13 mouse cellular contexts compared by ENCODE assay signal in the genomic region with DNA sequence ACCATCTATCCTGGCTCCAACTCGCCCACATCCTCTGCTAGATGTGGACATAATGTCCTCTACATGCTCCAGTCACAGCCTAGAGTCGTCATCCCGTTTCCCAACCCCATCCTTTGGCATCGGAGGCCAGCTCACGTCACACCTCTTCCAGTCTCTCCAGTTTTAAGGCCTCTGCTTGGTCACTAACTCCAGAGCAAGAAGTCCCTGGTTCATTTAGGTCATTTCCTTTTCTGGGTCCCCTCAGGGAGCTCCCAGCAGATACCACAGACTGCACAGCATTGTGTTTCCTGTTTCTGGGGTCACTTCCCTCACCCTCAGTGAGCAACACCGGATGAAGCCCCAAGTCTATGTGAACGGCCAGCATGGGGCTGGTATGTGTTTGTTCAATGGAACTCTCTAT. TPM values are rescaled to one million over a fixed set of nuclear protein-coding genes. Genes with fewer than 3 reads are reported as not detected.
DNase-seq lines count a peak whose midpoint lies in the region; ATAC-seq lines count a peak whose summit lies in the region.
"Had no signal": no experiment of that assay in that cellular context is flagged by ENCODE, and none has a peak within 500 bp of the region (broad histone marks: within the 10 kb centered on the region; RNA-seq: fewer than 3 reads in every experiment).

No protein-coding gene starts in this region.

- no peak overlapping the region for H3K27ac ChIP-seq in liver, embryonic 13.5 days
- H3K27ac ChIP-seq in liver, embryonic 11.5 days (ENCODE audit: low read depth, low read length), result no peak overlapping the region
- H3K27ac ChIP-seq: forebrain, embryonic 10.5 days; hindbrain, postnatal 0 days; limb, embryonic 15.5 days had no signal

- H3K9me3 ChIP-seq in liver, embryonic 13.5 days (replicated peaks), result no peaks in the 10 kb centered on the region
- no peaks in the 10 kb centered on the region for H3K9me3 ChIP-seq in liver, embryonic 11.5 days (ENCODE audit: control insufficient read depth, low read length)
- peaks cover 17% of the 10 kb centered on the region for H3K9me3 ChIP-seq in megakaryocyte, embryonic 14.5 days
- H3K9me3 ChIP-seq: forebrain, embryonic 10.5 days; limb, embryonic 15.5 days had no signal

- H3K27me3 ChIP-seq in liver, embryonic 13.5 days, result peaks cover 54% of the 10 kb centered on the region
- H3K27me3 ChIP-seq in liver, embryonic 11.5 days (replicated peaks; ENCODE audit: control insufficient read depth, insufficient read depth, low read length), result peaks cover 16% of the 10 kb centered on the region
- H3K27me3 ChIP-seq in megakaryocyte, embryonic 14.5 days (replicated peaks), result peaks cover 76% of the 10 kb centered on the region
- H3K27me3 ChIP-seq: limb, embryonic 15.5 days had no signal

- ATAC-seq in liver, embryonic 13.5 days (ENCODE audit: low read depth), result 0 out of 2 replicates have a peak, but pooled peaks have one; percentile 39
- ATAC-seq in liver, embryonic 11.5 days (replicated peaks; ENCODE audit: low FRiP score), result no peak
- peak; percentile 65 for ATAC-seq in common myeloid progenitor, adult 5-6 weeks (replicated peaks; ENCODE audit: low read depth, poor library complexity, severe bottlenecking)
- ATAC-seq: hindbrain, postnatal 0 days had no signal

- DNase-seq in gastrocnemius, postnatal 25 days, result peak; percentile 29
- DNase-seq in gastrocnemius, postnatal 10 days, result no peak
- no peak for DNase-seq in liver, embryonic 13.5 days
- DNase-seq in liver, embryonic 11.5 days (ENCODE audit: low spot score), result no peak
- no peak for DNase-seq in Muller cell, postnatal 12 days (ENCODE audit: inconsistent ontology term)
- no peak for DNase-seq in adrenal gland, adult 8-10 months
- DNase-seq: spleen, adult 18-20 months had no signal

- H3K36me3 ChIP-seq in liver, embryonic 13.5 days, result peaks cover 8% of the 10 kb centered on the region
- H3K36me3 ChIP-seq in liver, embryonic 11.5 days (ENCODE audit: control insufficient read depth, insufficient read depth, low read length), result peaks cover 13% of the 10 kb centered on the region; the same call in 1 of the 2 replicates
- no peaks in the 10 kb centered on the region for H3K36me3 ChIP-seq in megakaryocyte, embryonic 14.5 days (replicated peaks; ENCODE audit: low read length)

- peaks cover 8% of the 10 kb centered on the region; the same call in 1 of the 2 replicates for H3K4me1 ChIP-seq in liver, embryonic 13.5 days (replicated peaks)
- H3K4me1 ChIP-seq in liver, embryonic 11.5 days (replicated peaks; ENCODE audit: control insufficient read depth, insufficient read depth, low read length), result 0 out of 2 replicates have a peak, but pooled peaks cover 5% of the 10 kb centered on the region
- peaks cover 46% of the 10 kb centered on the region for H3K4me1 ChIP-seq in megakaryocyte, embryonic 14.5 days

- no peak overlapping the region for H3K4me3 ChIP-seq in liver, embryonic 13.5 days (replicated peaks)
- no peak overlapping the region for H3K4me3 ChIP-seq in liver, embryonic 11.5 days (ENCODE audit: low read depth, low read length)
- peak overlapping the region; percentile 24 for H3K4me3 ChIP-seq in megakaryocyte, embryonic 14.5 days (replicated peaks)
- H3K4me3 ChIP-seq: forebrain, embryonic 10.5 days; limb, embryonic 15.5 days; myocyte had no signal

- WGBS in liver, embryonic 13.5 days (ENCODE audit: insufficient replicate concordance), result 36% methylated on average over 7 of the region's 7 CpGs
- 48% methylated on average over 7 of the region's 7 CpGs for WGBS in liver, embryonic 11.5 days

- no peak overlapping the region for H3K9ac ChIP-seq in liver, embryonic 13.5 days
- H3K9ac ChIP-seq in liver, embryonic 11.5 days (ENCODE audit: low read depth, low read length), result no peak overlapping the region
- H3K9ac ChIP-seq: limb, embryonic 15.5 days had no signal

- no peak overlapping the region for H3K4me2 ChIP-seq in liver, embryonic 13.5 days
- H3K4me2 ChIP-seq in liver, embryonic 11.5 days, result no peak overlapping the region
- H3K4me2 ChIP-seq: limb, embryonic 15.5 days had no signal

RNA-seq across cellular contexts. Expression of a gene that starts 8.9 kb away (rescaled TPM):
- 10 to 100 TPM; 10.3 to 16.1 TPM for total RNA-seq in gastrocnemius, postnatal 25 days (2021)
- total RNA-seq in gastrocnemius, postnatal 10 days (2021), result 10 to 100 TPM; 52.6 to 71.2 TPM
- 11.5 and 12.3 TPM in 2 replicates for polyA plus RNA-seq in liver, embryonic 13.5 days (2015; fragmentation: Nextera tagmentation; extraction: Ambion mirVana)
- polyA plus RNA-seq in liver, embryonic 11.5 days (2014; fragmentation: Nextera tagmentation; extraction: Ambion mirVana), result 64.9 and 69.0 TPM in 2 replicates
- total RNA-seq in common myeloid progenitor, adult 5-6 weeks (2017), result 1.1 and 5.3 TPM in 2 replicates
- 1.8 and 5.0 TPM in 2 replicates for polyA plus RNA-seq in megakaryocyte, embryonic 14.5 days (2012; ENCODE audit: insufficient read depth, low replicate concordance)
- total RNA-seq in adrenal gland, adult 8-10 months (2022), result 10 to 100 TPM; 13.6 to 33.8 (median 24.0) TPM

RNA-seq across cellular contexts. Expression of a gene that starts 14.9 kb away (rescaled TPM):
- total RNA-seq in gastrocnemius, postnatal 25 days (2021), result under 1 TPM; 0.51 to 0.79 TPM
- 1 to 10 TPM; 2.1 to 2.5 TPM for total RNA-seq in gastrocnemius, postnatal 10 days (2021)
- polyA plus RNA-seq in liver, embryonic 13.5 days (2015; fragmentation: Nextera tagmentation; extraction: Ambion mirVana), result not detected in 2 replicates
- 0.29 and 0.35 TPM in 2 replicates for polyA plus RNA-seq in liver, embryonic 11.5 days (2014; fragmentation: Nextera tagmentation; extraction: Ambion mirVana)
- 0.27 TPM in 1 of 2 replicates, not detected in the other for total RNA-seq in common myeloid progenitor, adult 5-6 weeks (2017)
- 5.3 and 21.1 TPM in 2 replicates for polyA plus RNA-seq in megakaryocyte, embryonic 14.5 days (2012; ENCODE audit: insufficient read depth, low replicate concordance)
- 1 to 10 TPM; 2.3 to 4.3 (median 3.7) TPM for total RNA-seq in adrenal gland, adult 8-10 months (2022)

RNA-seq across cellular contexts. Expression of a gene that starts 34.1 kb away (rescaled TPM):
- total RNA-seq in gastrocnemius, postnatal 25 days (2021), result 10 to 100 TPM in 1 of 2 experiments, 1 to 10 TPM in 1; 9.3 to 10.2 TPM
- 10 to 100 TPM; 17.4 to 22.3 TPM for total RNA-seq in gastrocnemius, postnatal 10 days (2021)
- polyA plus RNA-seq in liver, embryonic 13.5 days (2015; fragmentation: Nextera tagmentation; extraction: Ambion mirVana), result 23.7 and 25.2 TPM in 2 replicates
- 45.8 and 49.0 TPM in 2 replicates for polyA plus RNA-seq in liver, embryonic 11.5 days (2014; fragmentation: Nextera tagmentation; extraction: Ambion mirVana)
- total RNA-seq in common myeloid progenitor, adult 5-6 weeks (2017), result 68.9 and 84.5 TPM in 2 replicates
- 33.8 and 54.2 TPM in 2 replicates for polyA plus RNA-seq in megakaryocyte, embryonic 14.5 days (2012; ENCODE audit: insufficient read depth, low replicate concordance)
- total RNA-seq in adrenal gland, adult 8-10 months (2022), result 10 to 100 TPM; 36.0 to 55.3 (median 48.6) TPM

RNA-seq across cellular contexts. Expression of a gene that starts 34.5 kb away (rescaled TPM):
- 100 to 1,000 TPM; 544 to 627 TPM for total RNA-seq in gastrocnemius, postnatal 25 days (2021)
- 100 to 1,000 TPM; 458 to 513 TPM for total RNA-seq in gastrocnemius, postnatal 10 days (2021)
- 27.5 and 28.8 TPM in 2 replicates for polyA plus RNA-seq in liver, embryonic 13.5 days (2015; fragmentation: Nextera tagmentation; extraction: Ambion mirVana)
- polyA plus RNA-seq in liver, embryonic 11.5 days (2014; fragmentation: Nextera tagmentation; extraction: Ambion mirVana), result 86.4 and 94.6 TPM in 2 replicates
- total RNA-seq in common myeloid progenitor, adult 5-6 weeks (2017), result 4.6 and 12.2 TPM in 2 replicates
- 681 and 731 TPM in 2 replicates for polyA plus RNA-seq in megakaryocyte, embryonic 14.5 days (2012; ENCODE audit: insufficient read depth, low replicate concordance)
- 10 to 100 TPM; 10.9 to 23.8 (median 18.3) TPM for total RNA-seq in adrenal gland, adult 8-10 months (2022)

RNA-seq across cellular contexts. Expression of a gene that starts 50.1 kb away (rescaled TPM):
- 1 to 10 TPM in 1 of 2 experiments, under 1 TPM in 1; 1.00 to 1.0 TPM for total RNA-seq in gastrocnemius, postnatal 25 days (2021)
- 1 to 10 TPM; 2.0 to 4.0 TPM for total RNA-seq in gastrocnemius, postnatal 10 days (2021)
- polyA plus RNA-seq in liver, embryonic 13.5 days (2015; fragmentation: Nextera tagmentation; extraction: Ambion mirVana), result 3.4 and 3.8 TPM in 2 replicates
- 4.3 and 6.0 TPM in 2 replicates for polyA plus RNA-seq in liver, embryonic 11.5 days (2014; fragmentation: Nextera tagmentation; extraction: Ambion mirVana)
- 8.3 and 9.6 TPM in 2 replicates for total RNA-seq in common myeloid progenitor, adult 5-6 weeks (2017)
- polyA plus RNA-seq in megakaryocyte, embryonic 14.5 days (2012; ENCODE audit: insufficient read depth, low replicate concordance), result 35.5 and 98.6 TPM in 2 replicates
- 1 to 10 TPM; 4.0 to 7.2 (median 4.7) TPM for total RNA-seq in adrenal gland, adult 8-10 months (2022)
